Mouse (Mus musculus): Measurements from ENCODE around the gene Rab5a. TPM values are rescaled to one million over a fixed set of nuclear protein-coding genes. Genes with fewer than 3 reads are reported as not detected.
"Not testable (repeated sequence)": the region's sequence is repeated elsewhere in the genome, so short reads cannot be mapped to it uniquely, and the experiment has no call there.

The Rab5a gene
- polyA plus RNA-seq, 1 experiment from 2014 or later, result 108 TPM

GRCm38 (mm10) chr17:53528034-53528433, 49.0 kb downstream of the Rab5a start:
- WGBS, result 79% methylated on average over 2 of the region's 2 CpGs
- no peak for DNase-seq (ENCODE audit: low spot score)

GRCm38 (mm10) chr17:53531160-53531559, 52.1 kb downstream of the Rab5a start:
- DNase-seq (ENCODE audit: low spot score) (no peak), ATAC-seq (ENCODE audit: low FRiP score, low TSS enrichment) (no peak)
- 56% methylated on average over 2 of the region's 2 CpGs for WGBS
- H3K9me3 ChIP-seq (ENCODE audit: control insufficient read depth, low read length), result no peaks in the 10 kb centered on the region
- H3K4me2 ChIP-seq (replicated peaks; ENCODE audit: low read depth), result no peak overlapping the region
- no peak overlapping the region for H3K9ac ChIP-seq (ENCODE audit: low read length)
- H3K36me3 ChIP-seq (ENCODE audit: control insufficient read depth, insufficient read depth, low read length), result no peaks in the 10 kb centered on the region
- H3K4me1 ChIP-seq (replicated peaks; ENCODE audit: control insufficient read depth, insufficient read depth), result no peaks in the 10 kb centered on the region
- TF ChIP-seq CTCF (IDR thresholded peaks at IDR 0.05; ENCODE audit: low read depth) (peak; percentile 47), EP300 (optimal IDR thresholded peaks at IDR 0.05) (no peak)
- H3K27ac ChIP-seq (replicated peaks), result no peak overlapping the region
- no peak overlapping the region for H3K4me3 ChIP-seq (ENCODE audit: low read depth, low read length)
- no peaks in the 10 kb centered on the region for H3K27me3 ChIP-seq (ENCODE audit: control insufficient read depth, insufficient read depth, low read length)

More at GRCm38 (mm10) chr17:53528034-53528433, 49.0 kb downstream of the Rab5a start:
- H3K36me3 ChIP-seq (ENCODE audit: control insufficient read depth, insufficient read depth, low read length), result no peaks in the 10 kb centered on the region
- H3K9me3 ChIP-seq (ENCODE audit: control insufficient read depth, low read length), result no peaks in the 10 kb centered on the region
- H3K9ac ChIP-seq (ENCODE audit: low read length), result no peak overlapping the region
- no peaks in the 10 kb centered on the region for H3K27me3 ChIP-seq (ENCODE audit: control insufficient read depth, insufficient read depth, low read length)
- no peak for TF ChIP-seq EP300 (optimal IDR thresholded peaks at IDR 0.05)
- no peak for TF ChIP-seq CTCF (IDR thresholded peaks at IDR 0.05; ENCODE audit: low read depth)
- no peaks in the 10 kb centered on the region for H3K4me1 ChIP-seq (replicated peaks; ENCODE audit: control insufficient read depth, insufficient read depth)
- H3K27ac ChIP-seq (replicated peaks), result no peak overlapping the region
- no peak overlapping the region for H3K4me2 ChIP-seq (replicated peaks; ENCODE audit: low read depth)
- H3K4me3 ChIP-seq (ENCODE audit: low read depth, low read length), result no peak overlapping the region
- no peak for ATAC-seq (ENCODE audit: low FRiP score, low TSS enrichment)

DNA sequence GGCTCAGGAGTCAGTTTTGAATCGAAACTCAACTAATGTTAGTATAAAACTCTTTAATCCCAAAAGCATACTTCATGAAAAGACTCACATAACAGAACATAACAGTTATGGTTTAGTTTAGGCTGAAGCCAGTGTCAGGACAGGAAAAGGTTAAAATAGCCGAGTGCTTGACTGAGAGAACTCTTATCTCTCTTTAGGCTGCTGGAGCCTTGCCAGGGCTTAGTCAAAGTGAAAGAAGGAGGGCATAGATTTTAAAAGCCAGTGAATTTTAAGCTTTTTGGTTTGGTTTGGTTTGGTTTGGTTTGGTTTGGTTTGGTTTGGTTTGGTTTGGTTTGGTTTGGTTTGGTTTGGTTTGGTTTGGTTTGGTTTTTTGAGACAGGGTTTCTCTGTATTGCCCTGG, 53.4 kb downstream of the Rab5a start:
- DNase-seq (ENCODE audit: low spot score), result peak; percentile 33
- TF ChIP-seq CTCF (IDR thresholded peaks at IDR 0.05; ENCODE audit: low read depth) (no peak), EP300 (optimal IDR thresholded peaks at IDR 0.05) (no peak)
- no peaks in the 10 kb centered on the region for H3K36me3 ChIP-seq (ENCODE audit: control insufficient read depth, insufficient read depth, low read length)

DNA sequence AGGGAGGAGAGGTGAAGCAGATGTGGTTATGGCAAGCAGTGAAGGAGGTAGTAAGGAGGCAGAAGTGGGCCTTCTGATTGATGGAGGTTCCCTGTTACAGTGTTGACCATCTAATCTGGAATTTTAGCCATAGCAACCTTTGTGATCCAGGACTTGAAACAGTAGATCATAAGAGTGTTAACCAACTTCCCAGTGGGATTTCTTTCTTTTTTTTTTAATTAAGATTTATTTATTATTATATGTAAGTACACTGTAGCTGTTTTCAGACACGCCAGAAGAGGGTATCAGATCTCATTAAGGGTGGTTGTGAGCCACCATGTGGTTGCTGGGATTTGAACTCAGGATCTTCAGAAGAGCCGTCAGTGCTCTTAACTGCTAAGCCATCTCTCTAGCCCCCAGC, 60.3 kb downstream of the Rab5a start, which contains the start of gene Pp2d1:
Pp2d1 (minus strand) TSS at position 101 of the 400 bp plus-strand sequence.
- not testable (repeated sequence) for H3K9ac ChIP-seq (ENCODE audit: low read length); H3K27ac ChIP-seq (replicated peaks); H3K4me3 ChIP-seq (ENCODE audit: low read depth, low read length); H3K4me2 ChIP-seq (replicated peaks; ENCODE audit: low read depth); H3K9me3 ChIP-seq (ENCODE audit: control insufficient read depth, low read length); H3K36me3 ChIP-seq (ENCODE audit: control insufficient read depth, insufficient read depth, low read length); H3K27me3 ChIP-seq (ENCODE audit: control insufficient read depth, insufficient read depth, low read length); DNase-seq (ENCODE audit: low spot score); H3K4me1 ChIP-seq (replicated peaks; ENCODE audit: control insufficient read depth, insufficient read depth); ATAC-seq (ENCODE audit: low FRiP score, low TSS enrichment)
- 79% methylated on average over 2 of the region's 2 CpGs for WGBS

More for the DNA sequence above, 53.4 kb downstream of the Rab5a start:
- no peaks in the 10 kb centered on the region for H3K9me3 ChIP-seq (ENCODE audit: control insufficient read depth, low read length)
- H3K27ac ChIP-seq (replicated peaks), result no peak overlapping the region
- no peaks in the 10 kb centered on the region for H3K4me1 ChIP-seq (replicated peaks; ENCODE audit: control insufficient read depth, insufficient read depth)
- no peak overlapping the region for H3K4me3 ChIP-seq (ENCODE audit: low read depth, low read length)
- H3K9ac ChIP-seq (ENCODE audit: low read length), result no peak overlapping the region
- H3K4me2 ChIP-seq (replicated peaks; ENCODE audit: low read depth), result no peak overlapping the region
- H3K27me3 ChIP-seq (ENCODE audit: control insufficient read depth, insufficient read depth, low read length), result no peaks in the 10 kb centered on the region
- no peak for ATAC-seq (ENCODE audit: low FRiP score, low TSS enrichment)
- 31% methylated on average over 2 of the region's 2 CpGs for WGBS

- H3K4me1 ChIP-seq (replicated peaks; ENCODE audit: control insufficient read depth, insufficient read depth), result no peaks in the 10 kb centered on the region
- 92% methylated on average over 4 of the region's 4 CpGs for WGBS
- H3K36me3 ChIP-seq (ENCODE audit: control insufficient read depth, insufficient read depth, low read length), result no peaks in the 10 kb centered on the region
- H3K27me3 ChIP-seq (ENCODE audit: control insufficient read depth, insufficient read depth, low read length), result no peaks in the 10 kb centered on the region
- H3K9ac ChIP-seq (ENCODE audit: low read length), result no peak overlapping the region
- H3K27ac ChIP-seq (replicated peaks), result no peak overlapping the region
- no peak overlapping the region for H3K4me2 ChIP-seq (replicated peaks; ENCODE audit: low read depth)
- TF ChIP-seq CTCF (IDR thresholded peaks at IDR 0.05; ENCODE audit: low read depth) (no peak), EP300 (optimal IDR thresholded peaks at IDR 0.05) (no peak)
- DNase-seq (ENCODE audit: low spot score), result no peak
- no peaks in the 10 kb centered on the region for H3K9me3 ChIP-seq (ENCODE audit: control insufficient read depth, low read length)
- no peak overlapping the region for H3K4me3 ChIP-seq (ENCODE audit: low read depth, low read length)
- no peak for ATAC-seq (ENCODE audit: low FRiP score, low TSS enrichment)
Measured at GRCm38 (mm10) chr17:53542536-53542935, 63.5 kb downstream of the Rab5a start.

GRCm38 (mm10) chr17:53543591-53544324, 64.7 kb downstream of the Rab5a start:
- peak overlapping the region; percentile 40; the same call in 1 of the 2 replicates for H3K27ac ChIP-seq (replicated peaks)
- H3K9me3 ChIP-seq (ENCODE audit: control insufficient read depth, low read length), result no peaks in the 10 kb centered on the region
- ATAC-seq (ENCODE audit: low FRiP score, low TSS enrichment), result peak; percentile 94
- H3K4me2 ChIP-seq (replicated peaks; ENCODE audit: low read depth), result no peak overlapping the region; the same call in 1 of the 2 replicates
- H3K36me3 ChIP-seq (ENCODE audit: control insufficient read depth, insufficient read depth, low read length), result no peaks in the 10 kb centered on the region
- TF ChIP-seq EP300 (optimal IDR thresholded peaks at IDR 0.05), result no peak
- TF ChIP-seq CTCF (IDR thresholded peaks at IDR 0.05; ENCODE audit: low read depth), result no peak
- H3K4me1 ChIP-seq (replicated peaks; ENCODE audit: control insufficient read depth, insufficient read depth), result no peaks in the 10 kb centered on the region
- no peak overlapping the region for H3K4me3 ChIP-seq (ENCODE audit: low read depth, low read length)
- no peaks in the 10 kb centered on the region for H3K27me3 ChIP-seq (ENCODE audit: control insufficient read depth, insufficient read depth, low read length)
- peak; percentile 62 for DNase-seq (ENCODE audit: low spot score)
- WGBS, result 44% methylated on average over 9 of the region's 9 CpGs
- peak overlapping the region; percentile 28; the same call in 1 of the 2 replicates for H3K9ac ChIP-seq (ENCODE audit: low read length)
